Mouse (Mus musculus) hindbrain, embryonic 14.5 days (tissue): ENCODE results near the gene Brd7. TPM values are rescaled to one million over a fixed set of nuclear protein-coding genes. Genes with fewer than 3 reads are reported as not detected.

Experiments
- ATAC-seq: fragments of 200-750 bp; cut with Nextera tagmentation; 2 replicates; pipeline ENCODE4 v1.8.0; 2017; ENCODE audit warnings: moderate number of reproducible peaks, mild to moderate bottlenecking, moderate TSS enrichment, moderate library complexity; ENCODE audit not compliant: low FRiP score
- DNase-seq: peaks from one replicate; pipeline ENCODE4 v3.0.0-alpha.2; 2015; ENCODE audit warnings: low spot score
- H3K27ac ChIP-seq: fragments of 300-500 bp; sonication (generic); 2 replicates; pipeline ENCODE4 v1.5.1; 2014; ENCODE audit warnings: mild to moderate bottlenecking, moderate library complexity
- H3K27me3 ChIP-seq: fragments of 300-500 bp; sonication (generic); 2 replicates; pipeline ENCODE4 v1.6.1; 2014; ENCODE audit warnings: mild to moderate bottlenecking, low read length, mixed read lengths; ENCODE audit not compliant: control insufficient read depth, insufficient read depth
- H3K36me3 ChIP-seq: fragments of 300-500 bp; sonication (generic); replicated peaks from 2 replicates; pipeline ENCODE4 v1.6.1; 2014; ENCODE audit not compliant: control insufficient read depth, insufficient read depth
- H3K4me1 ChIP-seq: fragments of 300-500 bp; sonication (generic); replicated peaks from 2 replicates; pipeline ENCODE4 v1.6.1; 2014; ENCODE audit warnings: antibody characterized with exemption, low read length, mixed read lengths; ENCODE audit not compliant: control insufficient read depth, insufficient read depth
- H3K4me2 ChIP-seq: fragments of 300-500 bp; sonication (generic); replicated peaks from 2 replicates; pipeline ENCODE4 v1.6.1; 2014; ENCODE audit warnings: mild to moderate bottlenecking, moderate library complexity
- H3K4me3 ChIP-seq: fragments of 300-500 bp; sonication (generic); replicated peaks from 2 replicates; pipeline ENCODE4 v1.5.1; 2014; ENCODE audit warnings: mild to moderate bottlenecking, low read length
- H3K9ac ChIP-seq: fragments of 300-500 bp; sonication (generic); 2 replicates; pipeline ENCODE4 v1.6.1; 2014
- H3K9me3 ChIP-seq: fragments of 300-500 bp; sonication (generic); 2 replicates; pipeline ENCODE4 v1.6.1; 2016; ENCODE audit warnings: low read length; ENCODE audit not compliant: control insufficient read depth
- WGBS: fragments of 180-500 bp; shearing (Covaris S2); extraction: QIAGEN DNeasy Blood & Tissue Kit; methylation state at CpG from one replicate; pipeline ENCODE4 v1.1.7; 2014; 5-methylcytosine and 5-hydroxymethylcytosine counted together
- polyA plus RNA-seq: library from polyadenylated mRNA; unstranded; fragments of >200 nt; fragmentation: Nextera tagmentation; extraction: Ambion mirVana; gene quantifications from 2 replicates; pipeline ENCODE4 v1.2.1, GENCODE M21; 2014

Brd7 gene
- 55.7 and 63.9 TPM in 2 replicates for polyA plus RNA-seq

DNA sequence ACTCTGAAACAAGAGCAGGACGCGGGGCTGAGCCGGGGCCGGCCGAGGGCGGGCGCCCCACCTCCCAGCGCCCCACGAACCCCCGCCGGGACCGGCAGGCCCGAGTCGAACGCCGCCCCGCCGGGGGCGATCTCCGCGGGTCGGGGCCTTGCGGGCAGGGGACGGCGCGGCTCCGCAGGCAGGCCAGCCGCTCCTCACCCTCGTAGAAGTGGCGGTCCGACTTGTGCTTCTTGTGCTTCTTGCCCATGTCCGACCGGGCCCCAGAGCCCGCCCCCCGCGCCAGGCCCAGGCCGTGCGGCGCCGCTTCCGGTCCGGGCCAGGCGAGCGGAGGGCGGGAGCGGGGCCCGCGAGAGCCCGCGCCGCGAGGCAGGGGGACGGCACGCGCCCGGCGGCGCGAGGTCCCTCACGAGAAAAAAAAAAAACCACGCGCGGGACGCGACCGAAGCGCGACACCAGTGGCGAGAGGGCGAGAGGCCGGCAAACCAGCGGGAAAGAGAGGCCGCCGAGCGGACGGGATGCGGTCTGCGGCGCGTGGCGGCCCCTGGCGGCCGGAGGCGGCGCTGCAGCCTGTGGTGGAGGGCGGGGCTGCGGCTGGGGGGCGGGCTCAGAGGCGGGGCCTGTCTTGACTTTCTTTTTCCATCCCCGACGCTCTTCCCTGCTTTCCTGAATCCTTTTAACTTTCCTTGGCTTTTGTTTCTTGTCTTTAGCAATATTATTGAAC, at the start of gene Brd7:
Brd7 (minus strand) TSS at position 487 of the 721 bp plus-strand sequence.
- peak; percentile 87 for ATAC-seq
- Histone ChIP-seq H3K4me3 (peak within 1 kb of the TSS; percentile 86), H3K4me1 (peaks cover 18% of the 10 kb centered on the region), H3K4me2 (peak within 1 kb of the TSS; percentile 99), H3K27ac (peak within 1 kb of the TSS; percentile 84), H3K9me3 (no peaks in the 10 kb centered on the region), H3K9ac (peak within 1 kb of the TSS; percentile 90), H3K27me3 (no peaks in the 10 kb centered on the region), H3K36me3 (peaks cover 23% of the 10 kb centered on the region)
- WGBS: under 1% methylated on average over 70 of the region's 91 CpGs
- DNase-seq: peak; percentile 87

GRCm38 (mm10) chr8:88411461-88411860, 49.5 kb upstream of the Brd7 start:
- no peak overlapping the region for H3K4me2 ChIP-seq
- peaks cover 11% of the 10 kb centered on the region for H3K9me3 ChIP-seq
- no peaks in the 10 kb centered on the region for H3K36me3 ChIP-seq
- no peak overlapping the region for H3K4me3 ChIP-seq
- H3K27ac ChIP-seq: no peak overlapping the region
- no peaks in the 10 kb centered on the region for H3K4me1 ChIP-seq
- no peak for ATAC-seq
- no peak for DNase-seq
- WGBS: 72% methylated on average over 6 of the region's 6 CpGs
- H3K27me3 ChIP-seq: no peaks in the 10 kb centered on the region
- H3K9ac ChIP-seq: no peak overlapping the region

- Histone ChIP-seq H3K9ac (no peak overlapping the region), H3K36me3 (no peaks in the 10 kb centered on the region), H3K27me3 (no peaks in the 10 kb centered on the region), H3K4me3 (no peak overlapping the region), H3K9me3 (peaks cover 16% of the 10 kb centered on the region), H3K4me1 (no peaks in the 10 kb centered on the region), H3K4me2 (no peak overlapping the region), H3K27ac (no peak overlapping the region)
- no peak for ATAC-seq
- WGBS: 71% methylated on average over 11 of the region's 11 CpGs
- DNase-seq: no peak
Observed at GRCm38 (mm10) chr8:88409401-88409940, 47.5 kb upstream of the Brd7 start.

DNA sequence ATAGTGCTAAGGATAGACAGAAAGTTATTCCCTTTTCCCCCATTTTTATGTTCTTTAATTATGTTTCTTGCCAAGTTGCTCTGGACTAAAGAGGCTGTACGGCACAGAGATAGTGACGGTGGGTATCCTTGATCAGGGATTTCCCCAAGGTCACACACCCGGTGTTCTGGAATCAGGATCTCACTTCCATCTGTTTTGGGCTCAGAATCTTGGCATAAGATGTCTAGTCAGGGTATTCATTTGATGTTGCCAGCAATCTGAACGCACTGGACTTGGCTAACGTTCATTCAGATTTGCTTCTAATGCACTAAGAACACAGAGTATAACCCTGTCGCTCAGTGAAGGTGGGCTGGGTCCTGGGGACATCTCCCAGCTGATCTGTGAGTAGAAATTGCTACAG, 45.7 kb upstream of the Brd7 start:
- H3K27ac ChIP-seq: no peak overlapping the region
- H3K9me3 ChIP-seq: peaks cover 16% of the 10 kb centered on the region
- H3K27me3 ChIP-seq: no peaks in the 10 kb centered on the region
- no peaks in the 10 kb centered on the region for H3K4me1 ChIP-seq
- H3K4me3 ChIP-seq: no peak overlapping the region
- H3K9ac ChIP-seq: no peak overlapping the region
- 94% methylated on average over 6 of the region's 6 CpGs for WGBS
- ATAC-seq: no peak
- no peak for DNase-seq
- no peak overlapping the region for H3K4me2 ChIP-seq
- no peaks in the 10 kb centered on the region for H3K36me3 ChIP-seq

DNA sequence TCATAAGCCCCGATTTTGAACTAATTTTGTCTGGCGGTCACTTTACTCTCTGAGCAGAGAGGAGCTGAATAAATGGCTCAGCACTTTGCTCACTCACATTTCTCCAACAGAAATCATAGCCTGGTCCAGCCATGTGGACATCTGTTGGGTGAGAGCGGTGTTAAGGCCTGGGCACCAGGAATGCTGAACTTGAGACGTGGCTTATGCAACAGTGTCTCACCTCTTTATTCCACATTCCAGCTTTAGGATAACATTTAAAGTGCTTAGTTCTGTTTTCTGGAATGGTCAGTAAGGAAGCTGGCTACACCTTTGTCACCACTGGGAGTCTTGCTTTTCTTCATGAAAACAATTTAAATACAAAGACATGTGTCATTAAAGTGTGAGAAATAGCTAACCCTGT, 36.1 kb upstream of the Brd7 start:
- ATAC-seq: no peak
- H3K27me3 ChIP-seq: no peaks in the 10 kb centered on the region
- 96% methylated on average over 4 of the region's 4 CpGs for WGBS
- no peak overlapping the region for H3K4me2 ChIP-seq
- no peaks in the 10 kb centered on the region for H3K9me3 ChIP-seq
- H3K27ac ChIP-seq: no peak overlapping the region
- no peaks in the 10 kb centered on the region for H3K4me1 ChIP-seq
- H3K9ac ChIP-seq: no peak overlapping the region
- H3K4me3 ChIP-seq: no peak overlapping the region
- no peaks in the 10 kb centered on the region for H3K36me3 ChIP-seq
- no peak for DNase-seq

GRCm38 (mm10) chr8:88393298-88393697, 31.3 kb upstream of the Brd7 start:
- no peaks in the 10 kb centered on the region for H3K36me3 ChIP-seq
- no peaks in the 10 kb centered on the region for H3K9me3 ChIP-seq
- H3K27me3 ChIP-seq: no peaks in the 10 kb centered on the region
- WGBS: 92% methylated on average over 3 of the region's 3 CpGs
- no peak overlapping the region for H3K27ac ChIP-seq
- ATAC-seq (no peak), DNase-seq (no peak)
- no peak overlapping the region for H3K4me3 ChIP-seq
- H3K9ac ChIP-seq: no peak overlapping the region
- no peak overlapping the region for H3K4me2 ChIP-seq
- H3K4me1 ChIP-seq: no peaks in the 10 kb centered on the region

DNA sequence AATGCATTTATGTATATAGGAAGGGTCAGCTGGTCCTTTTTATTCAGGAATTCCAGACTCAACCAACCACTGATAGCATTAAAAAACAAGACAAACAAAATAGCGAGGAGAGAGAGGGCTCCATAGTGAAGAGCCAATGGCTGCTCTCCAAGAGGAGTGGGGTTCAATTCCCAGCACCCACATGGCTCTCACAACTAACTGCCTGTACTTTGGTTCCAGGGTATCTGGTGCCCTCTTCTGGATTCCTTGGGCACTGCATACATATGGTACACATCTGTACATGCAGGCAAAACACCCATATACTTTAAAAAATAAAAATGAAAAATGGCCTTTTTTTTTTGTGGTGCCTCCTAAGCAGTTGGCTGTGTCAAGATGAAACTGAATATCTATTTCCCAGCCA, 28.8 kb upstream of the Brd7 start:
- DNase-seq: no peak
- H3K27me3 ChIP-seq: no peaks in the 10 kb centered on the region
- H3K4me1 ChIP-seq: no peaks in the 10 kb centered on the region
- no peak overlapping the region for H3K4me2 ChIP-seq
- H3K36me3 ChIP-seq: no peaks in the 10 kb centered on the region
- H3K27ac ChIP-seq: no peak overlapping the region
- no peak overlapping the region for H3K4me3 ChIP-seq
- no peak for ATAC-seq
- no peaks in the 10 kb centered on the region for H3K9me3 ChIP-seq
- no peak overlapping the region for H3K9ac ChIP-seq
- WGBS: 96% methylated on average over 1 of the region's 1 CpGs

- H3K27ac ChIP-seq: no peak overlapping the region
- H3K36me3 ChIP-seq: no peaks in the 10 kb centered on the region
- 85% methylated on average over 7 of the region's 7 CpGs for WGBS
- no peak overlapping the region for H3K4me2 ChIP-seq
- ATAC-seq (no peak), DNase-seq (no peak)
- no peak overlapping the region for H3K9ac ChIP-seq
- H3K27me3 ChIP-seq: no peaks in the 10 kb centered on the region
- no peak overlapping the region for H3K4me3 ChIP-seq
- no peaks in the 10 kb centered on the region for H3K4me1 ChIP-seq
- no peaks in the 10 kb centered on the region for H3K9me3 ChIP-seq
Observed at GRCm38 (mm10) chr8:88388691-88389239, 26.8 kb upstream of the Brd7 start.

DNA sequence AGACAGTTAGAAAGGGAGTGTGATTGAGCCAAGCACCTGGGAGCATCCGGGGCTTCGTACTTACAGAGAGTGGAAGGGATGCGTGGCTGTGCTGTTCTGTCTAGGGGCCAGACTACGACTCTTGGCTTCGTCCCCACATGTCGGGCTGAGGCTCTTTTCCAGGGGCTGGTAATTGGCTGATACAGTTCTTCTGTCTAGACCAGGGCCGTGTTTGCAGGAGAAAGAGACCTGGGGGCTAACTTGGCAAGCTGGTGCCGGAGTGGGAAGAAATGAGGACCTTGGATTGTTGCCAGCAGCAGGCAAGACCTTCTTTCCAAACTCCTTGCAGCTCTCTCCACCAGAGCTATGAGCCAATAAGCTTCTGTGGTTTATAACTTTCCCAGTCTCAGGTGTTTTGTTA, 25.9 kb upstream of the Brd7 start:
- no peak overlapping the region for H3K27ac ChIP-seq
- H3K36me3 ChIP-seq: no peaks in the 10 kb centered on the region
- 75% methylated on average over 8 of the region's 8 CpGs for WGBS
- ATAC-seq (no peak; the same call in 1 of the 2 replicates), DNase-seq (no peak)
- no peaks in the 10 kb centered on the region for H3K4me1 ChIP-seq
- H3K9ac ChIP-seq: no peak overlapping the region
- no peak overlapping the region for H3K4me3 ChIP-seq
- H3K27me3 ChIP-seq: no peaks in the 10 kb centered on the region
- no peaks in the 10 kb centered on the region for H3K9me3 ChIP-seq
- no peak overlapping the region for H3K4me2 ChIP-seq
